Mouse (Mus musculus): Measurements from ENCODE around the gene Ankrd33b. TPM values are rescaled to one million over a fixed set of nuclear protein-coding genes. Genes with fewer than 3 reads are reported as not detected.

Gene Ankrd33b
- 0.57 and 0.61 TPM in 2 replicates for polyA plus RNA-seq (2014; fragmentation: Nextera tagmentation; extraction: Ambion mirVana)

DNA sequence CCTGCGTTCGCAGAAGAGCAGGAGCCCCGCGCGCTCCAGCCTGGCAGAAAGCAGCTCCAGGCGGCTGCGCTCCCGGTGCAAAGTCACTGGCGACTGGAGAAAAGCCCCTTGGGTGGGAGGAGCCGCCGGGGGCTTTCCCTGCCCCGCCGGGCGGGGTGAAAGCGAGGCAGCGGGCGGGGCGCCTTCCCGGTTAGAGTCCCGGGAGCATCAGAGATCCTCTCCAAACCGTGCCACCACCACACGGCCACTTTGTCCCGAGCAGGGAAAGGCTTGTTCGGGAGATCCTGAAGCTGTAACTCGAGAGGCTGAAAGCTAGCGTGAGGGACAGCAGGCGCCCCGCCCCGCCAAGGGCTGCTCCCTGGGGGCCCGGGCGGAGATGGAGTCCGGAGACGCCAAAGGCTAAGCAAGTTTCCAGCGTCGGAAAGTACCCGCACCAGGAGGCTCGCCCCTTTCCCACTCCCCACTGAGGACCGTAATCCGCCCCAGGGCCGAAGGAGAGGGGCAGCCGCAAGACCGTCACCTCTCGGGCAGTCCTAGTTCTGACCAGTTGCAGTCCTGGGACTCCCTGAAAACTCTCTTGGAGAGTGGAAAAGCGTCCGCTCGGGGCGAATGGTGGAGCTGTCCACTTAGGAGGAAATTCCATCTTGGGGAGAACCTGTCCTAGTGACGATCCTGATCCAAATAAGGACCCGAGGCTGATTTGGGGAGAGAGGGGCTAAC, at the start of gene Ankrd33b:
Gene Ankrd33b (minus strand): TSS at position 246 of the 720 bp plus-strand sequence.
- Histone ChIP-seq H3K36me3 (ENCODE audit: control insufficient read depth, insufficient read depth, low read length) (no peaks in the 10 kb centered on the region), H3K9ac (ENCODE audit: low read length) (peak within 1 kb of the TSS; percentile 53), H3K27ac (ENCODE audit: low read depth, low read length) (no peak within 1 kb of the TSS), H3K9me3 (ENCODE audit: control insufficient read depth, low read length) (no peaks in the 10 kb centered on the region), H3K4me3 (ENCODE audit: low read depth, low read length) (peak within 1 kb of the TSS; percentile 55), H3K27me3 (ENCODE audit: control insufficient read depth, insufficient read depth, low read length) (peaks cover 59% of the 10 kb centered on the region), H3K4me1 (ENCODE audit: control insufficient read depth, insufficient read depth, low read length) (peaks cover 11% of the 10 kb centered on the region), H3K4me2 (peak within 1 kb of the TSS; percentile 98)
- DNase-seq (ENCODE audit: low spot score, missing footprints), result peak; percentile 95
- 0% methylated on average over 31 of the region's 49 CpGs for WGBS
- peak; percentile 72 for ATAC-seq (ENCODE audit: low FRiP score)

DNA sequence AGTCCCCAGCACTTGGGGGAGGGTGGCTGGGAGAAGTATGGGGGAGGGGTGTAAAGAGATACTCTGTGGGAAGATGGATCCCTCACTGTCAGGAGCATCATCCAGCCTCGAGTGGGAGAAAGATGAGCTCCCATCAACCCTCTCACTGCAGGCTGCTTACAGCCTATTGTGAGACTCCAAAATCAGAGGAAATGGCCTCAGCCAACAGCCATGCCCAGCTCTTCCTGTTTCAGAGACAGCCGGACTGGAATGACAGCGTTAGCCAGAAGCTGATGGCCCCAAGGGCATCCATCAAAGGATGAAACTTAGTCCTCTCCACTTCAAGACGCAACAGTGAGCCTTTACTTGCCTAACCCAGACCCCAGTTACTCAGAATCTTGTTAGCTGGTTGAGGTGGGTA, 47.7 kb upstream of the Ankrd33b start:
- 87% methylated on average over 4 of the region's 4 CpGs for WGBS
- no peaks in the 10 kb centered on the region for H3K9me3 ChIP-seq (ENCODE audit: control insufficient read depth, low read length)
- H3K27ac ChIP-seq (ENCODE audit: low read depth, low read length), result no peak overlapping the region
- H3K4me3 ChIP-seq (ENCODE audit: low read depth, low read length), result no peak overlapping the region
- no peaks in the 10 kb centered on the region for H3K4me1 ChIP-seq (ENCODE audit: control insufficient read depth, insufficient read depth, low read length)
- H3K4me2 ChIP-seq, result no peak overlapping the region
- H3K36me3 ChIP-seq (ENCODE audit: control insufficient read depth, insufficient read depth, low read length), result no peaks in the 10 kb centered on the region
- no peak for ATAC-seq (ENCODE audit: low FRiP score)
- no peak for DNase-seq (ENCODE audit: low spot score, missing footprints)
- no peak overlapping the region for H3K9ac ChIP-seq (ENCODE audit: low read length)
- no peaks in the 10 kb centered on the region for H3K27me3 ChIP-seq (ENCODE audit: control insufficient read depth, insufficient read depth, low read length)

DNA sequence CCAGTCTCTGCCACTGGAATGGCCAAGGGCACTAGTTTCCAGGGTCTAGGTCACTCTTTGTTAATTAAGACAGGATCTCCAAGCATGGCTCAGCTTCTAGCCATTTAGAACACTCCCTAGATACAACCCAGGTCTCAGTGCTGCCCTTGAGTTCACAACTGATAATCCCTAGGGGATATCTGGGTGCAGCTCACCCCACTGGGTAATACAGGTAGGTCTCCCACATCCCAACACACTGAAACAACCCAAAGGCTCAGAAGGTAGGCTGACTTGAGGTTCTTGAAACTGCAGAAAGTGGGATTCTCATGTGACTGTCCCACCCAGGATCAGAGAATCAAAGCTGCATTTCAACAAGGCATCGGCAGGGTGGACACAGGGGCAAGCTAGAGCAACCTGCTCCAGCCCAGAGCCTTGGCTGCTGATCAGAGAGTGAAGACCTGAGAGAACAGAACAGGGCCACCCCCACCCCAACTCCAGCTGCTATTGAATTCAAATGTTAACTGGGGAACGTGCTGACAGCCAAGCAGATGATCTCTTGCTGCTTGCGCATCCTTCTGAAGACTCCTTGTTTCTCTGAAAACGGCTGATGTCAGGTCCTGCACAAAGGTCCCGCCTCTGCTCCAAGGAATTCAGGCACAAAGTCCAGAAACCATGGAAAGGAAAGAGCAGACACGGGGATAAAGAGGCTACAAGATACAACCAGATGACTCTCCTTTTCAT, 46.8 kb upstream of the Ankrd33b start:
- 46% methylated on average over 6 of the region's 6 CpGs for WGBS
- no peak for ATAC-seq (ENCODE audit: low FRiP score)

GRCm38 (mm10) chr15:31413662-31414061, 46.1 kb upstream of the Ankrd33b start:
- no peak overlapping the region for H3K4me3 ChIP-seq (ENCODE audit: low read depth, low read length)
- no peaks in the 10 kb centered on the region for H3K36me3 ChIP-seq (ENCODE audit: control insufficient read depth, insufficient read depth, low read length)
- no peak for ATAC-seq (ENCODE audit: low FRiP score)
- H3K9ac ChIP-seq (ENCODE audit: low read length), result no peak overlapping the region
- H3K4me1 ChIP-seq (ENCODE audit: control insufficient read depth, insufficient read depth, low read length), result no peaks in the 10 kb centered on the region
- H3K4me2 ChIP-seq, result no peak overlapping the region
- DNase-seq (ENCODE audit: low spot score, missing footprints), result no peak
- no peaks in the 10 kb centered on the region for H3K27me3 ChIP-seq (ENCODE audit: control insufficient read depth, insufficient read depth, low read length)
- no peak overlapping the region for H3K27ac ChIP-seq (ENCODE audit: low read depth, low read length)
- no peaks in the 10 kb centered on the region for H3K9me3 ChIP-seq (ENCODE audit: control insufficient read depth, low read length)
- 83% methylated on average over 6 of the region's 6 CpGs for WGBS

More for the DNA sequence above, 46.8 kb upstream of the Ankrd33b start:
- Histone ChIP-seq H3K4me2 (no peak overlapping the region), H3K9ac (ENCODE audit: low read length) (no peak overlapping the region), H3K27ac (ENCODE audit: low read depth, low read length) (no peak overlapping the region), H3K36me3 (ENCODE audit: control insufficient read depth, insufficient read depth, low read length) (no peaks in the 10 kb centered on the region), H3K4me1 (ENCODE audit: control insufficient read depth, insufficient read depth, low read length) (no peaks in the 10 kb centered on the region), H3K4me3 (ENCODE audit: low read depth, low read length) (no peak overlapping the region), H3K27me3 (ENCODE audit: control insufficient read depth, insufficient read depth, low read length) (no peaks in the 10 kb centered on the region), H3K9me3 (ENCODE audit: control insufficient read depth, low read length) (no peaks in the 10 kb centered on the region)
- no peak for DNase-seq (ENCODE audit: low spot score, missing footprints)

DNA sequence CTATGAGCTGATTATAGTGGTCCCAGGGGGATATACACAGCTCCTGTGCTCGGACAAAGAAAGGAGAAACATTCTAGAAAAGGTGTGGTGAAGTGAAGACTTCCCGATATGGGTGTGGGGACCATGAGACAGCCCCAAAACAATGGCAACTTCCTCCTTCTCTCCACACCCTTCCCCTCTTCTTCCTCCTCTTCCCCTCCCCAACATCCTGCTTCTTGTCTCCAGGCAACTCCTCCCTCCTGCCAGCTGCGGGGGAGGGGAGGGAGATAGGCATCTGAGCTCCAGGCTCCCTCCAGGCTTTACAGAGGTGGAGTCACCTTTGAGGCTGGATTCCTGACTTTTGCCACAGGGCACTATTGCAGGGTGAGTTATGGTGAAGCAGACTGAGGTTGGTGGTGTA, 45.4 kb upstream of the Ankrd33b start:
- Histone ChIP-seq H3K27me3 (ENCODE audit: control insufficient read depth, insufficient read depth, low read length) (no peaks in the 10 kb centered on the region), H3K4me1 (ENCODE audit: control insufficient read depth, insufficient read depth, low read length) (no peaks in the 10 kb centered on the region), H3K4me2 (no peak overlapping the region), H3K9me3 (ENCODE audit: control insufficient read depth, low read length) (no peaks in the 10 kb centered on the region), H3K27ac (ENCODE audit: low read depth, low read length) (no peak overlapping the region), H3K9ac (ENCODE audit: low read length) (no peak overlapping the region), H3K4me3 (ENCODE audit: low read depth, low read length) (no peak overlapping the region), H3K36me3 (ENCODE audit: control insufficient read depth, insufficient read depth, low read length) (no peaks in the 10 kb centered on the region)
- DNase-seq (ENCODE audit: low spot score, missing footprints) (no peak), ATAC-seq (ENCODE audit: low FRiP score) (no peak)
- WGBS, result 84% methylated on average over 3 of the region's 3 CpGs

DNA sequence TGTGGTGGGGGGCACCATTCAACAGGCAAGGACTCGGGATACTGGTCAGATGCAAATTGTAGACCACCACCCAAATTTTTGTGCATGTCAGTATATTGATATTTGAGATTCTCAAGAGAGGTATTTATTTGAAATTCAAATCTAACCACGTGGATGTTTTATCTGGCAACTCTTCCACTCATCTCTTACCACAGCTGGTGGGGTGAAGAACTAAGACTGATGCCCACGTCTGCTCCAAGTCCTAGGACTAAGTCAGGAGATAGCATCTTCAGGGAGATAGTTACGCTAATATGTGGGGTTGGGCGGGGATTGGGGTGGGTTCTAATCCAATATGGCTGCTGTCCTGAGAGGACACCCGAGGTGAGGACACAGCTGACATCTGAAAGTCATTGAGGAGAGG, 44.9 kb upstream of the Ankrd33b start:
- Histone ChIP-seq H3K4me1 (ENCODE audit: control insufficient read depth, insufficient read depth, low read length) (no peaks in the 10 kb centered on the region), H3K4me2 (no peak overlapping the region), H3K27me3 (ENCODE audit: control insufficient read depth, insufficient read depth, low read length) (no peaks in the 10 kb centered on the region), H3K36me3 (ENCODE audit: control insufficient read depth, insufficient read depth, low read length) (no peaks in the 10 kb centered on the region), H3K4me3 (ENCODE audit: low read depth, low read length) (no peak overlapping the region), H3K27ac (ENCODE audit: low read depth, low read length) (no peak overlapping the region), H3K9ac (ENCODE audit: low read length) (no peak overlapping the region), H3K9me3 (ENCODE audit: control insufficient read depth, low read length) (no peaks in the 10 kb centered on the region)
- DNase-seq (ENCODE audit: low spot score, missing footprints) (no peak), ATAC-seq (ENCODE audit: low FRiP score) (no peak)
- 79% methylated on average over 6 of the region's 6 CpGs for WGBS

DNA sequence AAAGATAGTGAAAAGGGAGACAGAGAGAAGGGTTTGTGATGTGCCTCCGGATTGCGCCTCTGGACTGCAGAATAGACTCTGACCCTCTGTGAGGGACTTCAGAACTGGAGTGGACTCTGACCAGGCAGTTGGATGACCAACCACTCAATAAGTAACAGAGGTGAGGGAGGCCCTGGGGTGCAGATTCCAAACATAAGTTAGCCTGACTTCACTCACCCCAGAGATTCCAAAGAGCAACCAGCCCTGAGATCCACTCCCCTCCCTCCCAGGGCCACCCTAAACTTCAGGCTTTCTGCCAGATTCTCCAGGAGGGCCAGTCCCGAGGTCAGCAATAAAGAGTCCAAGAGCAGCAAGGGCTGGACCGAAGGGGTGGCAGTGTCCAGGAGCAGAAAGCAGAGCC, 40.0 kb upstream of the Ankrd33b start:
- ATAC-seq (ENCODE audit: low FRiP score) (no peak), DNase-seq (ENCODE audit: low spot score, missing footprints) (no peak)
- no peaks in the 10 kb centered on the region for H3K27me3 ChIP-seq (ENCODE audit: control insufficient read depth, insufficient read depth, low read length)
- no peak overlapping the region for H3K4me2 ChIP-seq
- H3K27ac ChIP-seq (ENCODE audit: low read depth, low read length), result no peak overlapping the region
- no peaks in the 10 kb centered on the region for H3K9me3 ChIP-seq (ENCODE audit: control insufficient read depth, low read length)
- no peaks in the 10 kb centered on the region for H3K4me1 ChIP-seq (ENCODE audit: control insufficient read depth, insufficient read depth, low read length)
- WGBS, result 81% methylated on average over 4 of the region's 4 CpGs
- no peak overlapping the region for H3K9ac ChIP-seq (ENCODE audit: low read length)
- no peak overlapping the region for H3K4me3 ChIP-seq (ENCODE audit: low read depth, low read length)
- no peaks in the 10 kb centered on the region for H3K36me3 ChIP-seq (ENCODE audit: control insufficient read depth, insufficient read depth, low read length)

- H3K4me3 ChIP-seq (ENCODE audit: low read depth, low read length), result no peak overlapping the region
- H3K27ac ChIP-seq (ENCODE audit: low read depth, low read length), result no peak overlapping the region
- 85% methylated on average over 5 of the region's 5 CpGs for WGBS
- H3K9me3 ChIP-seq (ENCODE audit: control insufficient read depth, low read length), result no peaks in the 10 kb centered on the region
- H3K4me2 ChIP-seq, result no peak overlapping the region
- DNase-seq (ENCODE audit: low spot score, missing footprints), result no peak
- no peak for ATAC-seq (ENCODE audit: low FRiP score)
- no peak overlapping the region for H3K9ac ChIP-seq (ENCODE audit: low read length)
- H3K4me1 ChIP-seq (ENCODE audit: control insufficient read depth, insufficient read depth, low read length), result no peaks in the 10 kb centered on the region
- no peaks in the 10 kb centered on the region for H3K27me3 ChIP-seq (ENCODE audit: control insufficient read depth, insufficient read depth, low read length)
- no peaks in the 10 kb centered on the region for H3K36me3 ChIP-seq (ENCODE audit: control insufficient read depth, insufficient read depth, low read length)
These were observed 39.4 kb upstream of the Ankrd33b start for GRCm38 (mm10) chr15:31406881-31407280.

GRCm38 (mm10) chr15:31404346-31404745, 36.8 kb upstream of the Ankrd33b start:
- ATAC-seq (ENCODE audit: low FRiP score) (no peak), DNase-seq (ENCODE audit: low spot score, missing footprints) (no peak)
- Histone ChIP-seq H3K4me1 (ENCODE audit: control insufficient read depth, insufficient read depth, low read length) (no peaks in the 10 kb centered on the region), H3K9ac (ENCODE audit: low read length) (no peak overlapping the region), H3K4me3 (ENCODE audit: low read depth, low read length) (no peak overlapping the region), H3K4me2 (no peak overlapping the region), H3K36me3 (ENCODE audit: control insufficient read depth, insufficient read depth, low read length) (no peaks in the 10 kb centered on the region), H3K9me3 (ENCODE audit: control insufficient read depth, low read length) (no peaks in the 10 kb centered on the region), H3K27ac (ENCODE audit: low read depth, low read length) (no peak overlapping the region), H3K27me3 (ENCODE audit: control insufficient read depth, insufficient read depth, low read length) (no peaks in the 10 kb centered on the region)
- 84% methylated on average over 8 of the region's 8 CpGs for WGBS
